Mouse (Mus musculus): ENCODE results near the gene Plb1. TPM values are rescaled to one million over a fixed set of nuclear protein-coding genes. Genes with fewer than 3 reads are reported as not detected.

Gene Plb1
- total and polyA plus RNA-seq, 2 experiments: under 0.01 to 0.02 TPM

DNA sequence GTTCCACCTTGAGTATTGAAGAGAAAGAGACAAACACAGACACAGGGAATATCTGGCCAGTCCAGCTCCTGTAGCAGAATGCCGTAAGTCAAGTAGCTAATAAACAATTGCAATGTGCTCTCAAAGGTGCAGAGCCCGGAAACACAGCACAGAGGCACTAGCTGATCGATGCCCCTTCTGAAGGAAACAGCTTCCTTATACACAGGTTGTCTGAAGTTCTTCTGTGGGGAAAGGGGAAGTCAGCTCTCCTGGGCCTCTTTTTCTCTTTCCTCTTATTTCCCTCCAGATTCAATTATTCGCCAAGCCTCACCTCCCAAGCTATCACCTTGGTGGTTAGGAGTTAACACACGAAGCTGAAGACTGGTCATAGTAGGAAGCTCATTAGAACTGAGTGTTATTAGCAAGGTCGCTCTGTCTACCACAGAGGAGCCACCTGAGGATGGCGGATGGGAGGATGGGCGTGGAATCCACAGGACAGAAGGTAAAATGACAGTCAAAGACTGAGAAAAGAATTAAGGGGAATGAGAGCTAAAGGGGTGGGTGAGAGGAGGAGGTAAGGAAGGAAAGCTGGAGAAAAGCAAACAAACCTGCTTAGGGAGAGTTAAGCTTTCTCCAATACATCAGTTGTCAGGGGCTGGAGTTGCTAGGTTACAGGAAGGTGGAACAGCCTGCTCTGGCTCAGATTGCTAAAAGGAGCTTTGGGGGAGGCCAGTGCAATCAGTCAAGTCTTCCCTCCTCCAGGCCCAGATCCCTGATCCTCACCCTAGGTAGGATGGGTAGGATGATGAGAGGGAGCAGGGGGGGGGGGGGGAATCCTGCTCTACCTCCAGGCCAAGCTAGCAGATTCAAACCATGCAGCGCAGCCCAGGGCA, 170.8 kb downstream of the Plb1 start:
- no peak for DNase-seq (ENCODE audit: extremely low read depth, low read depth, low spot score)
- H3K79me2 ChIP-seq (ENCODE audit: control insufficient read depth, insufficient read depth, low read length): no peaks in the 10 kb centered on the region
- H3K27ac ChIP-seq (replicated peaks; ENCODE audit: insufficient read depth, low read depth, low read length): no peak overlapping the region
- no peak for TF ChIP-seq POLR2A (IDR thresholded peaks at IDR 0.05; ENCODE audit: extremely low read depth, insufficient read depth, low read length)
- TF ChIP-seq CTCF (IDR thresholded peaks at IDR 0.05; ENCODE audit: low read depth, low read length): no peak
- no peak overlapping the region for H3K9ac ChIP-seq (ENCODE audit: low read depth, low read length)
- 90% methylated on average over 9 of the region's 9 CpGs for WGBS
- H3K27me3 ChIP-seq (ENCODE audit: control insufficient read depth, insufficient read depth, low read length): no peaks in the 10 kb centered on the region
- no peak overlapping the region for H3K4me3 ChIP-seq (ENCODE audit: insufficient read depth, low read depth, low read length)
- H3K4me1 ChIP-seq (ENCODE audit: control insufficient read depth, insufficient read depth, low read length): peaks cover 7% of the 10 kb centered on the region; the same call in 1 of the 2 replicates
- no peaks in the 10 kb centered on the region for H3K36me3 ChIP-seq (ENCODE audit: control insufficient read depth, insufficient read depth, low read length)

DNA sequence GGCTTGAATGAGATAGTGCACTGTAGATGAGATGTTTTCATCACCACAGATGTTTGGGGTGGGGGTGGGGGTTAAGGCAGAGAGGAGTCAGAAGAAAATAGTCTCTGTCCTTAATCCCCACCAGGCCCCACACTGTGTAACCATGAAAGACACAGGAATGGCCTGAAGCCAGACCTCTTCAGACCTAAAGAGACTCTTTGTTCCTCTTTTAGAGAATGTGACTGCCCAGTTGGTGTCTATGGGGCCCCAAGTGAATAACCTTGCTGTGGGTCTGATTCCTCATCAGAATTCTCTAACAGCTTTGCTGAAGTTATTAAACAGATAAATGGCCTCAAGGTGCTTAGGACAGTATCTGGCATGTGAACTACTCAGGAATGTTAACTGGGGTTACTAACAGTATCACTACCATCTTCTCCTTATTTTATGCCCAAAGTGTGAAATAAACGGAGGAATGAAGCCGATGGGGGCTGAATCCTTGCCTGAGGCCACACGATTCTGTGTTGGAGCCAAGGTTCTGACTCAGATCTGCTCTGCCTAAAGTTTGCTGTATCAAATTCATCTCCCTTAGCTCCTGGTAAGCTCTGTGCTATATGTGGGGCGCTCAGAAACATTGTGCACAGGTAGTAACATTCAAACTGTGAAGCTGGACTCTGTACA, 172.8 kb downstream of the Plb1 start:
- 89% methylated on average over 4 of the region's 4 CpGs for WGBS
- no peak for DNase-seq (ENCODE audit: extremely low read depth, low read depth, low spot score)
- H3K4me3 ChIP-seq (ENCODE audit: insufficient read depth, low read depth, low read length): no peak overlapping the region

DNA sequence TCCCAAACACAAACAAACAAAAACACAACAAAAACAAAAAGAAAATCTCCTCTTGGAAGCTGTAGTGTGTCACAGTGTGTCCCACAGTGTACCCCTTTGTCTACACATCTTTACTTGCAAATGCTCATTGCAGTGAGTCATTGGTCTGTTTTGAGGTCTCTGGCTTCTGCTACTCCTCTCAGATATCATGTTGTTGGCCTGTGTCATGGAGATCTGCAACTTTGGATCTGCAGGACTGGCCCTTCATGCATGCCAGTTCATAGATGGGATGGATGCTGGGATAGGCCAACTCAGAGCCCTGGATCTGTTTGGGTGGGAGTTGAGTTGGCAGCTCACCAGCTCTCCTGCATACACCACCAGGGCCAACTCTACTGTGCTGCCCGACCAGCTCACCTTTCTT, 176.3 kb downstream of the Plb1 start:
- H3K27me3 ChIP-seq (ENCODE audit: control insufficient read depth, insufficient read depth, low read length): no peaks in the 10 kb centered on the region
- no peaks in the 10 kb centered on the region for H3K79me2 ChIP-seq (ENCODE audit: control insufficient read depth, insufficient read depth, low read length)
- no peaks in the 10 kb centered on the region for H3K4me1 ChIP-seq (ENCODE audit: control insufficient read depth, insufficient read depth, low read length)
- H3K4me3 ChIP-seq (ENCODE audit: insufficient read depth, low read depth, low read length): no peak overlapping the region
- TF ChIP-seq CTCF (IDR thresholded peaks at IDR 0.05; ENCODE audit: low read depth, low read length) (no peak), POLR2A (IDR thresholded peaks at IDR 0.05; ENCODE audit: extremely low read depth, insufficient read depth, low read length) (no peak)
- WGBS: 80% methylated on average over 1 of the region's 1 CpGs
- H3K36me3 ChIP-seq (ENCODE audit: control insufficient read depth, insufficient read depth, low read length): no peaks in the 10 kb centered on the region
- DNase-seq (ENCODE audit: extremely low read depth, low read depth, low spot score): no peak
- H3K27ac ChIP-seq (replicated peaks; ENCODE audit: insufficient read depth, low read depth, low read length): no peak overlapping the region
- no peak overlapping the region for H3K9ac ChIP-seq (ENCODE audit: low read depth, low read length)

More for the DNA sequence above, 172.8 kb downstream of the Plb1 start:
- Histone ChIP-seq H3K27ac (replicated peaks; ENCODE audit: insufficient read depth, low read depth, low read length) (no peak overlapping the region), H3K9ac (ENCODE audit: low read depth, low read length) (no peak overlapping the region), H3K79me2 (ENCODE audit: control insufficient read depth, insufficient read depth, low read length) (no peaks in the 10 kb centered on the region), H3K36me3 (ENCODE audit: control insufficient read depth, insufficient read depth, low read length) (no peaks in the 10 kb centered on the region), H3K4me1 (ENCODE audit: control insufficient read depth, insufficient read depth, low read length) (peaks cover 7% of the 10 kb centered on the region; the same call in 1 of the 2 replicates), H3K27me3 (ENCODE audit: control insufficient read depth, insufficient read depth, low read length) (no peaks in the 10 kb centered on the region)
- TF ChIP-seq CTCF (IDR thresholded peaks at IDR 0.05; ENCODE audit: low read depth, low read length) (no peak), POLR2A (IDR thresholded peaks at IDR 0.05; ENCODE audit: extremely low read depth, insufficient read depth, low read length) (no peak)

DNA sequence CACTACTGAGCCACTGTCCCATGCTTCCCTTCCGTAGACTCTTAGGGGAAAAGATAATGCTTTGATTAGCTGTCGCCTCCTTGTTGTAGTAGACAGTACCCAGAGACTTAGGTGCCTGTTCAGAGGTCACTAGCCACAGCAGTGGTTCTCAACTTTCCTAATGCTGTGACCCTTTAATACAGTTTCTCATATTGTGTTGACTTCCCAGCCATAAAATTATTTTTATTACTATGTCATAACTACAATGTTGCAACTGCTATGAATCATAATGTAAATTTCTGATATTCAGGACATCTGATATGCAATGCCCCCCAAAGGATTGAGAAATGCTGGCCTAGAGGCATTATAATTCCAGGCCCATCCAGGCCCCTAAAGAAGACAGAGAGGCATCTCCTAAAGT, 177.2 kb downstream of the Plb1 start:
- TF ChIP-seq POLR2A (IDR thresholded peaks at IDR 0.05; ENCODE audit: extremely low read depth, insufficient read depth, low read length): no peak
- TF ChIP-seq CTCF (IDR thresholded peaks at IDR 0.05; ENCODE audit: low read depth, low read length): no peak
- Histone ChIP-seq H3K36me3 (ENCODE audit: control insufficient read depth, insufficient read depth, low read length) (no peaks in the 10 kb centered on the region), H3K79me2 (ENCODE audit: control insufficient read depth, insufficient read depth, low read length) (no peaks in the 10 kb centered on the region), H3K9ac (ENCODE audit: low read depth, low read length) (no peak overlapping the region), H3K4me1 (ENCODE audit: control insufficient read depth, insufficient read depth, low read length) (no peaks in the 10 kb centered on the region), H3K27ac (replicated peaks; ENCODE audit: insufficient read depth, low read depth, low read length) (no peak overlapping the region), H3K4me3 (ENCODE audit: insufficient read depth, low read depth, low read length) (no peak overlapping the region), H3K27me3 (ENCODE audit: control insufficient read depth, insufficient read depth, low read length) (no peaks in the 10 kb centered on the region)
- no peak for DNase-seq (ENCODE audit: extremely low read depth, low read depth, low spot score)
- WGBS: 85% methylated on average over 2 of the region's 2 CpGs

DNA sequence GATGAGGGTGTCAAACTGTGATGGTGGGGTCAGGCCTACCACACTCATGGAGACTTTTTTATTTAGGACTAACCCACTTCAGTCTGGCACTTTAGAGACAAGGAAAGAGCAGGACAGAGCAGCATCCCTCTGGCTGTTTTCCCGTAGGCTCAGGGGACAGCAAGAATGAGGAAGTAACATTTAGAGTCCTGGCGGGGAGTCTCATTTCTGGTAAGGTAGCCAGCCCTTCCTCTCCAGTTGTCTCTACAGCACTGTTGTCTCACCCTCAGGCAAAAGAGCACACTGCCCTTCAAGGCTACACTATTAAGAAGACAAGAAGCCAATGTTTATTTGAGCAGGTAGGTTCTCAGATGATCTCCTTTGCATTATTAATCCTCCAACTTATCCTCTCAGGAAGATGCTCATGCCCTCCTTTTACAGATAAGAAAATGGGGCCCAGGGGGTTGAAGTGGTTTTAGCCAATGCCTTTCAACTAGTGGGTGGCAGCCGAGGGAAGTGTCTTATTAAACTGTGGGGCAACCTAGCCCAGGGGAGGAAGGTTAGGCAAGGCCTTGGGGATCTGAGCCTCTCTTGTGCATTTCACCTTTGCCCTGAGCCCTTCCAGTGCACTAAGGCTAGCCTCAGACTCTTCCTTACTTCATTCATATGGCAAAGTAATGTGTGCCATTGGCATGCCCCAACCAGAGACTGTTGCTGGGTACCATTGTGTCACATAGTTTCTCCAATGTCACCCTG, 178.6 kb downstream of the Plb1 start:
- TF ChIP-seq CTCF (IDR thresholded peaks at IDR 0.05; ENCODE audit: low read depth, low read length) (no peak), POLR2A (IDR thresholded peaks at IDR 0.05; ENCODE audit: extremely low read depth, insufficient read depth, low read length) (no peak)
- no peaks in the 10 kb centered on the region for H3K36me3 ChIP-seq (ENCODE audit: control insufficient read depth, insufficient read depth, low read length)
- H3K9ac ChIP-seq (ENCODE audit: low read depth, low read length): no peak overlapping the region
- H3K4me1 ChIP-seq (ENCODE audit: control insufficient read depth, insufficient read depth, low read length): no peaks in the 10 kb centered on the region
- no peak overlapping the region for H3K4me3 ChIP-seq (ENCODE audit: insufficient read depth, low read depth, low read length)
- 78% methylated on average over 3 of the region's 3 CpGs for WGBS
- no peaks in the 10 kb centered on the region for H3K79me2 ChIP-seq (ENCODE audit: control insufficient read depth, insufficient read depth, low read length)
- H3K27ac ChIP-seq (replicated peaks; ENCODE audit: insufficient read depth, low read depth, low read length): no peak overlapping the region
- no peaks in the 10 kb centered on the region for H3K27me3 ChIP-seq (ENCODE audit: control insufficient read depth, insufficient read depth, low read length)
- no peak for DNase-seq (ENCODE audit: extremely low read depth, low read depth, low spot score)

Data from liver, adult 2 months (tissue).